Mouse (Mus musculus) lung, postnatal 0 days (tissue): Measurements from ENCODE around the gene Lrig3. TPM values are rescaled to one million over a fixed set of nuclear protein-coding genes. Genes with fewer than 3 reads are reported as not detected.
A peak's percentile ranks its signal among the peaks of the same experiment; 100 is the strongest.

Experiments
- ATAC-seq: fragments of 200-750 bp; cut with Nextera tagmentation; 2 replicates; pipeline ENCODE4 v1.8.0; 2017; ENCODE audit warnings: moderate library complexity
- DNase-seq: peaks from one replicate; pipeline ENCODE4 v3.0.0-alpha.2; 2016; ENCODE audit warnings: low spot score
- H3K27ac ChIP-seq: fragments of 300-500 bp; sonication (generic); 2 replicates; pipeline ENCODE4 v1.5.1; 2014; ENCODE audit warnings: antibody characterized with exemption, mild to moderate bottlenecking, low read length, mixed read lengths
- H3K27me3 ChIP-seq: fragments of 300-500 bp; sonication (generic); replicated peaks from 2 replicates; pipeline ENCODE4 v1.6.1; 2014; ENCODE audit warnings: low read length, mixed read lengths; ENCODE audit not compliant: insufficient read depth
- H3K36me3 ChIP-seq: fragments of 300-500 bp; sonication (generic); 2 replicates; pipeline ENCODE4 v1.6.1; 2014; ENCODE audit warnings: low read length, mixed read lengths; ENCODE audit not compliant: insufficient read depth
- H3K4me1 ChIP-seq: fragments of 300-500 bp; sonication (generic); 2 replicates; pipeline ENCODE4 v1.6.1; 2014; ENCODE audit warnings: antibody characterized with exemption, low read depth, low read length, mixed read lengths; ENCODE audit not compliant: insufficient read depth
- H3K4me2 ChIP-seq: fragments of 300-500 bp; sonication (generic); replicated peaks from 2 replicates; pipeline ENCODE4 v1.6.1; 2014; ENCODE audit warnings: low read depth, mild to moderate bottlenecking, low read length, moderate library complexity, mixed read lengths
- H3K4me3 ChIP-seq: fragments of 300-500 bp; sonication (generic); 2 replicates; pipeline ENCODE4 v1.5.1; 2014; ENCODE audit warnings: low read depth, low read length
- H3K9ac ChIP-seq: fragments of 300-500 bp; sonication (generic); replicated peaks from 2 replicates; pipeline ENCODE4 v1.6.1; 2014; ENCODE audit warnings: low read depth, mild to moderate bottlenecking
- H3K9me3 ChIP-seq: fragments of 300-500 bp; sonication (generic); 2 replicates; pipeline ENCODE4 v1.6.1; 2016; ENCODE audit warnings: low read length, mixed read lengths
- CTCF ChIP-seq: IDR thresholded peaks from 2 replicates; pipeline ENCODE4 v1.5.1; 2016; ENCODE audit warnings: antibody characterized with exemption, mild to moderate bottlenecking
- EP300 ChIP-seq: IDR thresholded peaks from 2 replicates; pipeline ENCODE4 v1.6.1; 2016; ENCODE audit warnings: antibody characterized with exemption, mild to moderate bottlenecking, control low read depth
- WGBS: fragments of 180-500 bp; shearing (Covaris S2); extraction: QIAGEN DNeasy Blood & Tissue Kit; methylation state at CpG from one replicate; pipeline ENCODE4 v1.1.7; 2014; 5-methylcytosine and 5-hydroxymethylcytosine counted together
- polyA plus RNA-seq: library from polyadenylated mRNA; unstranded; fragments of >200 nt; fragmentation: Nextera tagmentation; extraction: Ambion mirVana; gene quantifications from 2 replicates; pipeline ENCODE4 v1.2.1, GENCODE M21; 2015

The Lrig3 gene
- polyA plus RNA-seq, 1 experiment from 2014 or later = 4.7 TPM

DNA sequence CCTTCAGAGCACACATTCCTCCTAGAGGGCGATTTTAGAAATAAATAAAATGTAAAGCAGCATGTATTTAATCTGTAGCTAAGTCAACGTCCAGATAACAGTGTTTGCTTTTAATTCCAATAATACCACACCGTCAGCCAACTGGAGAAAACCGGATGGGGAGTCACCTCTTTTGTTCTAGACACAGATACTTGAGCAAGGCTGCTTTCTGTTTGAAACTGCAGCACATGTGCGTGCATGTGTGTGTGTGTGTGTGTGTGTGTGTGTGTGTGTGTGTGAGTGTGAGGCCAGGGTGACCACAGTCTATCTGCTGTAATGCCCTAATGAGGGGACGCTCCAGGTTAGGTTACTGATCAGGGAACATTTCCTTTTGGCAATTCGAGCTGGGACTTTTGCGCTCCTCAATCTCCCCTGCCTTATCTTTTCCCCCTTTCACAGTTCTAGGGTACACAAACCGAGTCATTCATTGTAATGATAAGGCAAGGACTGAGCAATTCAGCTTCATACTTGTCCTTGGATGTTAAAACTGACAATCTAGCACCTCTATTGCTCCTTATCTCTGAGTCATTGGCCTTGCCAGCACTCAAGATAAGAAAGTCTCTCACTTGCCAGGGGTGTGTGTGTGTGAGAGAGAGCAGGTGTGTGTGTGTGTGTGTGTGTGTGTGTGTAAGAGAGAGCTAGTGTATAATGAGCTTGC lies 4.4 kb upstream of the Lrig3 start:
- Histone ChIP-seq H3K36me3 (no peaks in the 10 kb centered on the region), H3K4me3 (no peak overlapping the region), H3K4me1 (no peaks in the 10 kb centered on the region; the same call in 1 of the 2 replicates), H3K4me2 (peak overlapping the region; percentile 8; the same call in 1 of the 2 replicates), H3K27ac (peak overlapping the region; percentile 16; the same call in 1 of the 2 replicates), H3K9ac (no peak overlapping the region), H3K9me3 (no peaks in the 10 kb centered on the region), H3K27me3 (no peaks in the 10 kb centered on the region)
- WGBS = 17% methylated on average over 9 of the region's 9 CpGs
- ATAC-seq = peak; percentile 55
- TF ChIP-seq CTCF = no peak; the same call in 1 of the 2 replicates
- TF ChIP-seq EP300 = peak; percentile 65; the same call in 1 of the 2 replicates
- DNase-seq = peak; percentile 79

DNA sequence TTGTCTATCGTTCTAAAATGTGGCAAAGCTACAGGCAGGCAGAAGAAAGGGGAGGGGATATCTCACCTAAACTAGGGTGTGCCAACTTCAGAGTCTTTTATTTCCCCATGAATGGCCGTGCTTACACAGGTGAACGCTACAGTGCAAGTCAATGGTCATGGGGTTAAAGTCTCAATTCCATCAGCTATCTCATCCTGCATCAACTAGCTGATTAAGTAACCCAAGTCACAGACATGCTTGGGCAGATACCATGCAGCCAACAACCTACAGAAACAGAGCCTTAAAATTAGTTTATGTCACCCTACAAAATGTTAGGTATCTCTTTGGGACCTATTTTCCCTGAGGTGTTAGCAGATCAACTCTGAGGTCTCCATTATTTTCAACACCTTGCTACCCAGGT lies 1.3 kb upstream of the Lrig3 start:
- H3K9ac ChIP-seq = no peak overlapping the region
- ATAC-seq (no peak), DNase-seq (no peak)
- no peaks in the 10 kb centered on the region for H3K36me3 ChIP-seq
- H3K27me3 ChIP-seq = no peaks in the 10 kb centered on the region
- H3K4me2 ChIP-seq = no peak overlapping the region
- 82% methylated on average over 3 of the region's 3 CpGs for WGBS
- H3K9me3 ChIP-seq = no peaks in the 10 kb centered on the region
- H3K4me3 ChIP-seq = no peak overlapping the region
- no peak overlapping the region for H3K27ac ChIP-seq
- no peak for TF ChIP-seq CTCF
- TF ChIP-seq EP300 = no peak
- no peaks in the 10 kb centered on the region; the same call in 1 of the 2 replicates for H3K4me1 ChIP-seq

DNA sequence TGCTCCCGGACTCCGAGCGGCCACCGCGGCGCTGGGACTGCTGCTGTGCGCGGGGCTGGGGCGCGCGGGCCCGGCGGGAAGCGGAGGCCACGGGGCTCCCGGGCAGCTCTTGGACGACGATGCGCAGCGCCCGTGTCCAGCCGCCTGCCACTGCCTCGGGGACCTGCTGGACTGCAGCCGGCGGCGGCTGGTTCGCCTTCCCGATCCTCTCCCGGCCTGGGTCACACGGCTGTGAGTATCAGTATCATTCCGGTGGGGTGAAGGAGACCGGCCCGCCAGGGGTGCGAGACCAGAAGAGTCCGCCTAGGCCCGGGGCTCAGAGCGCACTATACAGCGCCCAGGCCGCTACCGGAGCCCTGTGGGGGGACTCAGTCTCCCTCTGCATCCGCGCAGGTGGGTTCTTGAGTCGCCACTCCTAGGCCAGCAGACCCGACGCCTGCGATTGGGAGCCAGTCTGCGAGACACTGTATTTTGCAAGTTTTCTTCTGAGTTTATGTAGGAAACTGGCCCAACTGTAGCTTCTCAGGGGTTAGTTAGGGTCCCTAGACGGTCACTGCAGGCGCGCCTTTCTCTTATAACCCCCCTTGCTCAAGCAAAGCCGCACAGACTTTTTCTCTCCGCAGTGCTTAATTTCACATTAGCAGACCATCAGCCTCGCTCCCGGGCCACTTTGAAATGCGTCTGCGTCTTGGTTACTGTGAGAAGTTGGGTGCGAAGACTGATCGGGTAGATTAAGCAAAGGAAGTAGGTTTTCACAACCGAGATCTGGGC lies 698 bp downstream of the Lrig3 start:
- Histone ChIP-seq H3K27me3 (no peaks in the 10 kb centered on the region), H3K27ac (peak overlapping the region; percentile 85), H3K4me1 (no peaks in the 10 kb centered on the region; the same call in 1 of the 2 replicates), H3K36me3 (no peaks in the 10 kb centered on the region), H3K9ac (peak overlapping the region; percentile 59), H3K4me3 (peak overlapping the region; percentile 85), H3K9me3 (no peaks in the 10 kb centered on the region), H3K4me2 (peak overlapping the region; percentile 94)
- WGBS = 1% methylated on average over 56 of the region's 59 CpGs
- DNase-seq = peak; percentile 52
- peak; percentile 69 for ATAC-seq
- TF ChIP-seq CTCF (no peak; the same call in 1 of the 2 replicates), EP300 (no peak)

DNA sequence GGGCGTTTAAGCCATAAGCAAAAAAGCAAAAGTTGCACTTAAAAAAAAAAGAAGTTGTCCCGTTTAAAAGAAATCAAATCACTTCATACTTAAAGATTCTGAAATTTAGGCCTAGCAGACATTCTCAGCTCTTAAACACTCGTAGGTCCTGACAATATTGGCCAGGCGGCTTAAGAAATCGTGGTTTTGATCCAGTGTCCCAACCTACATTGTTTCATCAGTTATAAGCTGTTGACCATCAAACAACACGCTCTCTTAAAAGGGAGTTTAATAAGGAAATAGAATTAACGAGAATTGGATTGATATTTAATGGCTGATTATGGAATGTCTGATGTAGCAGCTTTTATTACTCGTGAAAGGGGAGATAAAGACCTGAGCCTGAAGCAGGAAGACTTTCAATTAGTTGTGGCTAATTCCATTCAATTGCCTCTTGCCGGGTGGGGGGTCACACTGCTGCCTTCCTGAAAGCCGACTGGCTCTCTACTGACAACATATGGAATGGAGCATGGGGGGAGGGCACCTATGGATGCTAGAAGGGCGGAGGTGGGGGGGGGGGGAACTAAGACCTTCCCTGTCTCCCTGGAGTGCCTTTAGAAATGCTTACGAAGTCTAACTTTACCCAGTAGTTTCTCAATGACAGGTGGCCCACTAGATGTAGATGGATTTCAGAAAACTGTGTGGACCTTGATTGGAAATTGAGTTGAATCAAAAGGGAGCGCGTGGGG lies 1.6 kb downstream of the Lrig3 start:
- DNase-seq (peak; percentile 27), ATAC-seq (no peak)
- H3K27ac ChIP-seq = peak overlapping the region; percentile 85; the same call in 1 of the 2 replicates
- peak overlapping the region; percentile 94 for H3K4me2 ChIP-seq
- H3K9ac ChIP-seq = peak overlapping the region; percentile 59; the same call in 1 of the 2 replicates
- 21% methylated on average over 14 of the region's 14 CpGs for WGBS
- no peaks in the 10 kb centered on the region for H3K9me3 ChIP-seq
- H3K36me3 ChIP-seq = no peaks in the 10 kb centered on the region
- H3K27me3 ChIP-seq = no peaks in the 10 kb centered on the region
- H3K4me1 ChIP-seq = no peaks in the 10 kb centered on the region; the same call in 1 of the 2 replicates
- peak overlapping the region; percentile 85 for H3K4me3 ChIP-seq
- TF ChIP-seq CTCF = no peak
- no peak for TF ChIP-seq EP300

DNA sequence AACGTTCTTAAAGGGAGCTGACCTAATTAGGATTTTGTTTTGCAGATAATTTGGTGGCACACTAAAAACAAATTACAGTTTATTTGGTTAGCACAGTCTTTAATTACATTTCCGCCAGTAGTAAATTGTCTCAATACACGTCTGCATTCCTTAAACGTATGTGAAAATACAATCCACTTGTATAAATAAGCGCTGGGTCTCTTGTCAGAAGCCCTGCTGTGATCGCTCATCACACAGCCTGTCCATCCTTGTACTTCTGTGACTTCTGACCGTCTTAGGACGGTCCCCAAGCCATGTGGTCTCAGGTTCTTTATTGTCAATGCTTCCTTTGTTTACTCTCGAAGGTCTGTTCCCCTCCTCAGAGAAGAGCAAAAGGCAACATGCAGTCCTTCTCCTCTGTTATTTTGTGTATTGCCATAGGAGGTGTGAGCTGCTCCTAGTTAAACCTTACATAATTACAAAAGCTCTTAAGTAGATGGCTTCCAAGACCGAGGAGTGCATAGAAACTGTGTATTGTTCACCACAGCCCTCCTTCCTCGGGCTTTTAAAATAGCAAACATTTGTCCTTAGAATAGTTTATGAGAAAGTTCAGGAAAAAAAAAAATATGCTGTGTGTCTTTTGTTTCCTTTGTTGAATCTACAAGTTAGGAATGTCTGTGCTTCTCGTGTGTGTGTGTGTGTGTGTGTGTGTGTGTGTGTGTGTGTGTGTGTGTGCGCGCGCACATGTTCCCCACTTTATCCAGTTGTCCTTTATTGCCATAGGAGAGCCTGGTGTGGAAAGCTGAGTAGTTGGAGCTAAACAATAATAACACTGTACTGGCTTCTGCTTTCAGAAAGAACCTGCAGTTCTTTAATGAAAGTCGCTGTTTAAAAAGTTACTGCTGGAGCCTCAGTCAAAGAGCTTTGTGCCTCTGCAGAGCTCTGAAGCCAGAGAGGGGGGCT lies 2.5 kb downstream of the Lrig3 start:
- Histone ChIP-seq H3K4me3 (peak overlapping the region; percentile 85), H3K4me1 (no peaks in the 10 kb centered on the region; the same call in 1 of the 2 replicates), H3K9ac (0 out of 2 replicates have a peak overlapping the region, but pooled peaks have one; percentile 8), H3K27me3 (no peaks in the 10 kb centered on the region), H3K4me2 (peak overlapping the region; percentile 94), H3K36me3 (no peaks in the 10 kb centered on the region), H3K9me3 (no peaks in the 10 kb centered on the region), H3K27ac (peak overlapping the region; percentile 43; the same call in 1 of the 2 replicates)
- WGBS = 18% methylated on average over 16 of the region's 16 CpGs
- TF ChIP-seq EP300 = no peak
- TF ChIP-seq CTCF = no peak
- no peak for ATAC-seq
- DNase-seq = peak; percentile 27
